Mouse (Mus musculus) megakaryocyte, adult 5-6 weeks (primary cell): ENCODE results near the gene Rnf115. TPM values are rescaled to one million over a fixed set of nuclear protein-coding genes. Genes with fewer than 3 reads are reported as not detected.
"Not testable (repeated sequence)": the region's sequence is repeated elsewhere in the genome, so short reads cannot be mapped to it uniquely, and the experiment has no call there.

ENCODE experiments used
- ATAC-seq: 2 replicates; pipeline ENCODE4 v1.8.0; 2016; ENCODE audit warnings: mild to moderate bottlenecking, inconsistent platforms; ENCODE audit not compliant: poor library complexity, severe bottlenecking
- total RNA-seq, 2 experiments: library from RNA; stranded (forward) in 1 of 2; stranded (reverse) in 1 of 2; fragments of 153-499, 151-499 nt in 1 of 2; fragments of 221-1000, 200-1000 nt in 1 of 2; gene quantifications; 2 replicates each; pipeline versions ENCODE4 v1.2.3 to v1.2.4; 2015 to 2017

Rnf115 gene
- total RNA-seq (2015), result 136 and 137 TPM in 2 replicates
- 135 and 150 TPM in 2 replicates for total RNA-seq (2017)

GRCm38 (mm10) chr3:96727343-96727827 lies at the start of gene Rnf115, which contains the start of gene Polr3c:
Gene Rnf115 (plus strand): TSS chr3:96727664.
Gene Polr3c (minus strand): TSS chr3:96727628.
- peak; percentile 96 for ATAC-seq

- no peak for ATAC-seq
Measured at GRCm38 (mm10) chr3:96678456-96678855, 49.0 kb upstream of the Rnf115 start.

- no peak for ATAC-seq
Measured at GRCm38 (mm10) chr3:96679159-96679674, 48.2 kb upstream of the Rnf115 start.

- no peak for ATAC-seq
Measured at GRCm38 (mm10) chr3:96680269-96680956, 47.1 kb upstream of the Rnf115 start.

GRCm38 (mm10) chr3:96683496-96683895 lies 44.0 kb upstream of the Rnf115 start:
- ATAC-seq, result no peak

GRCm38 (mm10) chr3:96684151-96684821 lies 43.2 kb upstream of the Rnf115 start:
- no peak for ATAC-seq

GRCm38 (mm10) chr3:96684822-96685156 lies 42.7 kb upstream of the Rnf115 start:
- ATAC-seq, result no peak

- not testable (repeated sequence) for ATAC-seq
Measured at GRCm38 (mm10) chr3:96686057-96686456, 41.4 kb upstream of the Rnf115 start.

GRCm38 (mm10) chr3:96688854-96689253 lies 38.6 kb upstream of the Rnf115 start:
- no peak for ATAC-seq

GRCm38 (mm10) chr3:96690298-96690697 lies 37.2 kb upstream of the Rnf115 start:
- peak; percentile 56 for ATAC-seq

- ATAC-seq, result no peak
Measured at GRCm38 (mm10) chr3:96692506-96692905, 35.0 kb upstream of the Rnf115 start.

- ATAC-seq, result no peak
Measured at GRCm38 (mm10) chr3:96693579-96693978, 33.9 kb upstream of the Rnf115 start.

GRCm38 (mm10) chr3:96696198-96696765 lies 31.2 kb upstream of the Rnf115 start, which contains the start of gene Pias3:
Gene Pias3 (plus strand): TSS chr3:96696384.
- peak; percentile 81 for ATAC-seq

- ATAC-seq, result peak; percentile 87
Measured at GRCm38 (mm10) chr3:96696766-96697732, 30.4 kb upstream of the Rnf115 start.

GRCm38 (mm10) chr3:96698993-96699690 lies 28.3 kb upstream of the Rnf115 start:
- ATAC-seq, result no peak

GRCm38 (mm10) chr3:96700376-96700775 lies 27.1 kb upstream of the Rnf115 start:
- ATAC-seq, result no peak

- ATAC-seq, result no peak
Measured at GRCm38 (mm10) chr3:96701003-96701402, 26.5 kb upstream of the Rnf115 start.

- no peak for ATAC-seq
Measured at GRCm38 (mm10) chr3:96704778-96705177, 22.7 kb upstream of the Rnf115 start.

- no peak for ATAC-seq
Measured at GRCm38 (mm10) chr3:96706217-96706616, 21.2 kb upstream of the Rnf115 start.

GRCm38 (mm10) chr3:96706984-96707383 lies 20.5 kb upstream of the Rnf115 start:
- ATAC-seq, result no peak
